Mouse (Mus musculus) cerebellum, adult 9-11 months (tissue): Measurements from ENCODE around the gene Grik4.
"Not testable (repeated sequence)": the region's sequence is repeated elsewhere in the genome, so short reads cannot be mapped to it uniquely, and the experiment has no call there.

Source experiments
- DNase-seq: peaks from one replicate; pipeline ENCODE4 v3.0.0; 2022

Gene Grik4

GRCm38 (mm10) chr9:42943781-42944535 is at the start of gene Grik4:
Grik4 (minus strand) TSS chr9:42944493.
- peak; percentile 17 for DNase-seq

- DNase-seq, result no peak
Observed at GRCm38 (mm10) chr9:42993659-42994058, 49.4 kb upstream of the Grik4 start.

- DNase-seq, result no peak
Observed at GRCm38 (mm10) chr9:42987988-42988387, 43.7 kb upstream of the Grik4 start.

- DNase-seq, result no peak
Observed at GRCm38 (mm10) chr9:42968894-42969521, 24.7 kb upstream of the Grik4 start.

GRCm38 (mm10) chr9:42967731-42968130 is 23.4 kb upstream of the Grik4 start:
- DNase-seq, result peak; percentile 16

- not testable (repeated sequence) for DNase-seq
Observed at GRCm38 (mm10) chr9:42964809-42965208, 20.5 kb upstream of the Grik4 start.

- no peak for DNase-seq
Observed at GRCm38 (mm10) chr9:42964366-42964765, 20.1 kb upstream of the Grik4 start.

GRCm38 (mm10) chr9:42962506-42962905 is 18.2 kb upstream of the Grik4 start:
- no peak for DNase-seq

- no peak for DNase-seq
Observed at GRCm38 (mm10) chr9:42958401-42958800, 14.1 kb upstream of the Grik4 start.

- DNase-seq, result no peak
Observed at GRCm38 (mm10) chr9:42948381-42948780, 4.1 kb upstream of the Grik4 start.

GRCm38 (mm10) chr9:42945174-42945573 is 881 bp upstream of the Grik4 start:
- DNase-seq, result no peak

- peak; percentile 77 for DNase-seq
Observed at GRCm38 (mm10) chr9:42944536-42945006, 278 bp upstream of the Grik4 start.

GRCm38 (mm10) chr9:42943057-42943529 is 1.2 kb downstream of the Grik4 start:
- peak; percentile 29 for DNase-seq

GRCm38 (mm10) chr9:42942148-42942547 is 2.1 kb downstream of the Grik4 start:
- no peak for DNase-seq

GRCm38 (mm10) chr9:42932146-42932545 is 12.1 kb downstream of the Grik4 start:
- no peak for DNase-seq

GRCm38 (mm10) chr9:42927498-42927897 is 16.8 kb downstream of the Grik4 start:
- no peak for DNase-seq

GRCm38 (mm10) chr9:42926564-42926963 is 17.7 kb downstream of the Grik4 start:
- DNase-seq, result no peak

GRCm38 (mm10) chr9:42921830-42922229 is 22.5 kb downstream of the Grik4 start:
- no peak for DNase-seq

GRCm38 (mm10) chr9:42920190-42920589 is 24.1 kb downstream of the Grik4 start:
- no peak for DNase-seq

GRCm38 (mm10) chr9:42917911-42918310 is 26.4 kb downstream of the Grik4 start:
- no peak for DNase-seq

GRCm38 (mm10) chr9:42913201-42913600 is 31.1 kb downstream of the Grik4 start:
- DNase-seq, result no peak

- no peak for DNase-seq
Observed at GRCm38 (mm10) chr9:42908657-42909313, 35.5 kb downstream of the Grik4 start.

GRCm38 (mm10) chr9:42906995-42907394 is 37.3 kb downstream of the Grik4 start:
- no peak for DNase-seq
